Mouse (Mus musculus) kidney, adult 2 months (tissue): ENCODE results near the gene A130010J15Rik.

Experiments
- CTCF ChIP-seq: fragments of 200-500 bp; conservative IDR thresholded peaks from 2 replicates; pipeline ENCODE4 v1.5.1; 2011; ENCODE audit warnings: low read depth, mild to moderate bottlenecking, control low read depth, low read length, moderate library complexity, mixed read lengths; ENCODE audit not compliant: insufficient read depth, insufficient read length
- POLR2A ChIP-seq: fragments of 200-500 bp; IDR thresholded peaks from one replicate; pipeline ENCODE4 v1.6.1; 2011; ENCODE audit warnings: low read depth, low read length, control low read depth

- TF ChIP-seq POLR2A (no peak), CTCF (no peak)
These were observed 46.2 kb downstream of the A130010J15Rik start for GRCm38 (mm10) chr1:193214053-193214452.
